Mouse (Mus musculus) ES-CJ7 (cell line): ENCODE measurements around the gene Hpgd.

Experiments used
- DNase-seq: peaks from one replicate; pipeline ENCODE4 v3.0.0; 2011; ENCODE audit warnings: low read depth, low spot score

Hpgd gene

DNA sequence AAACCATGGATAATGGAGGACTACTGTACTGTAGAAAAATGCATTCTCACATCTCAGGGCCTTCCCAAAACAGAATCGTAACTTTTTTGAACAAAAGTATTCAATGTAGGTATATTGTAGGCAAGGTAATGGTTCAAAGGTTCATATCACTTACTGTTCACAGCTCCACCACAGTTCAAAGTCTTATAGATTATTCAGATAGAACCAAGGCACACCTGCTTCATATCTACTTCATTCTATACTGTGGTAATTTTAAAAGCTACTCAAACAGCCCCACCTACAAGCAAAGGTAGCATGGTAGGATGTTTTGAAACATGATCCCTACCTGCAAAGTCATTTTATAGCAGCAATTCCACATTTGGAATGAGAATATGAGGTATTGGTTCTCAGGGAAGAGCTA, 28.9 kb downstream of the Hpgd start:
- DNase-seq, result no peak

DNA sequence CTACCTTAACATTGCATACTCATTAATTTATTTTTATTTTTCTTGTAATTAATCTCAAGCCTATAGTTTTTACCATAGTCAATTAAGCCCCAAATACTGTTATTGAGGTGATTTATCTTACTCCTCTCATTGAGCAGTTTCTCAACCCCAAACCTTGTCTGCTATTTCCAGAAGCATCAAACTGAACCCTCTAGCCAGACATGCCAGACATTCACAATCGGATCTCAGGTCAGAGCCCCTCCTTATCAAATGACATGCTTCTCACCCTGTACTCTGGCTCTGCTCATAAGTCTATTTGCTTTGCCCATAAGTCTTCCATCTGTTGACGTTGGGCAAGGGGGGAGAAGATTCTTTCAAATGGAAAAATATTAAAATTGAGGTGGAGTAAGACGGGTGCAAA, 33.3 kb downstream of the Hpgd start:
- no peak for DNase-seq

DNA sequence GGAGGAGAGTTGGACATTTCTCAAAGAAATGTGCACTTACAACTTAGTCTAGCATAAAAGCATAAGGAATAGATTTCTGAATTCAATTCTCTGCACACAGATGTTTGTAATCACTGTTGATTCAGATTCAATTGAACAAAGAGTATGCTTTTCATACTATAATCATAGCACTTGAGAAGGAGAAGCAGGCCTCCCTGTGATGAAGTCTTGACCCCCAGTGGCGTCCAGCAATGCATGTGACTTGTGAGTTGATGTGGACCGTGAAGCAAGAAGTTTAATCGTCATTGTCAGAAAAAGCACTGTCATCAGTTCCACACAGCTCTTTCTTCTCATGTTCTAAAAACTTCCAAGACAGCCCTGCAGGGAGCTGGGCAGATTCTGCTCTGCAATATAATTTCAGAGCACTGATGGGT, 33.8 kb downstream of the Hpgd start:
- no peak for DNase-seq

DNA sequence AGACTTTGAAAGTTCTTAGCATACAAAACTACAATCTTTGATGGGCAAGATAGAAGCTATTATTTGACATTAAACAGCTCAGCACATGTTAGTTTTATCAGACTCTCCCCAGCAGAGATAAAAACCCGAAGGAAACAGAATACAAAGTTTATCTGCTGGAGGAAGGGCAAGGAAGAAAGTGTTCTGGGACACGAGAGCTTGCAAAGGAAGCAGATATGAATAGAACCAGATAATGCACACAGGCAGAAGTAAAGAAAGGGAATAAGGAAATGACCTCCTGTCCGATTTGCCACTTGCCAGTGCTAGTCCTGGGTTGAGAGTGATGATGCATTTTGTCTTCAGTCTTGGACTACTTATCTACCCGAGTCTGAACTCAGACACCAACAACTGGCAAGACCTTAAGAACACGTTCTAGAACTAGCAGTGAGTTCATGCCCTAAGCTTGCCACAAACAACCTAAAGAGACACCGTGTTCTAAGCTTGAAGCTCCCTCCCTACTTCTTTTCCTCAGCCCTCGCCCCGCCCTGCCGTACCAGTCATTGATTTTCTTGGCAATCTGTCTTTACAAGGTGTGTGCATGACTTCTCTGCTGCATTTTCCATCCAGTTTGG, 41.1 kb downstream of the Hpgd start:
- DNase-seq, result no peak

DNA sequence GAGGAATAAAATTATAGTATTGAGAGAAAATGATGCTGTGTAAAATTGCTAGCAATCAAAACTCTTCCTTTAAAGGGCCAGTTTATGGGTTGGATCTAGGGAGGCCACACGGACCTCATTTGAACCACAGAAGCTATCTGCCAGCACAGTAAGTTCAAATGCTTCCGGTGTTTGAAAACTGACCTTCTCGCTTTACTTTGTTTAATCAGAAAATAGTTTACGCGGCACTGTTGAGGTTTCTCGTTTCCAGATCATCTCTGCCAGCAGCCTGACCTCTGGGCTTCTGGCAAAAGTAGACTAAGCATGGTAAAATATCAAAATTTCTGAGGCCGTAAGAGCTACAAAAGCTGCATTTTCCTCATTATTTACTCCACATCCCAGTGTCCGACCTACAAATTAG, 42.4 kb downstream of the Hpgd start:
- DNase-seq, result no peak

DNA sequence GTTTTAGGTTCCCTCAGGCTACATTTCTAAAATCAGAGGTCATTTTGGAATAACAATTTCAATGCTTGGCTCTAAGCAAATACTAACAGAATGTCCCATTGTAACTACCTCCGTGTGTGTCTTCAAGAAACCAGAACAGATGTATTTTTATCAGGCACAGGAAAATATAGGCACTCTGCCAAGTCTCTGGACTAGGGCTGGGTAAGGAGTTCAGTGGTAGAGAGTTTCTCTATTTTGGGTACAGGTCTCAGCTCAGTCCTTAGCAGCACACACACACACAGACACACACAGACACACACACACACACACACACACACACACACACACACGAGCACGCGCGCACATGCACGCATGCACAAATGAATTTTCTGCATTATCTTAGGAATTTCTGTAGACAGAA, 49.1 kb downstream of the Hpgd start:
- DNase-seq, result no peak

DNA sequence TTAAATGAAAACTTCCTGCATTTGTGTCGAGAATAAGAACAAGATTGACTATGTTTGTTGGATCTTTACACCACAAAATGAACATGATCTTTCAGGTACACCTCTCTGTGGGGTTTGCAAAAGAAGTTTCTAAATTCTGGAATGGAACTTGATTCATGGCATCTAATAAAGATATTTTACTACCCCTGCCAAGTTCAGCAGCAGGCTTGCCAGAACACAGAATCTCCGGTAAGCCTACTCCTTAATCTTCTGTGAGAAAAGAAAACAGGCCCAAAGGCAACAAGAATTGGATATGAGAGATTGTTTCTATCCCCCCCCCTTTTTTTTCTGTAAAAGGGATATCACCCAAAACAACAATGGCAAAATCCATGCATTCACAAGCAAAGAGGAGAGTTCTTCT, 49.6 kb downstream of the Hpgd start:
- DNase-seq, result no peak

DNA sequence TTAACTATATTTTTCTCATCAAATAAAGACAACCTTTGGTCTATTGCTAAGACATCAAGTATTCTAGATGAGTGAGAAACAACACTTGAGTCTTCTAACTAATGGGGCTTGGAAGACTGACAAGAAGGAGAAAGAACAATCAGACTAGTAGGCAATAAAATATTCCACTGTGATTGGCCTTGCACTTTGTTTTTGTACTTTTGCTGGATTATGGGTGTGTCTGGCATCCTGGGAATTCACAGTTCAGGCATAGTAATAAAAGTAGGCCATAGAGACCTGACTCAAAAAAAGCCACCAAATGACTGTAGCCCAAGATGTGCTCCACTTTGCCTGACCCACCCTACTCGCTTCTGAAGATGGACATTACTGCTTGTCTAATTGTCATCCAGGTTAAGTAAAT, 50.0 kb downstream of the Hpgd start:
- DNase-seq, result no peak

DNA sequence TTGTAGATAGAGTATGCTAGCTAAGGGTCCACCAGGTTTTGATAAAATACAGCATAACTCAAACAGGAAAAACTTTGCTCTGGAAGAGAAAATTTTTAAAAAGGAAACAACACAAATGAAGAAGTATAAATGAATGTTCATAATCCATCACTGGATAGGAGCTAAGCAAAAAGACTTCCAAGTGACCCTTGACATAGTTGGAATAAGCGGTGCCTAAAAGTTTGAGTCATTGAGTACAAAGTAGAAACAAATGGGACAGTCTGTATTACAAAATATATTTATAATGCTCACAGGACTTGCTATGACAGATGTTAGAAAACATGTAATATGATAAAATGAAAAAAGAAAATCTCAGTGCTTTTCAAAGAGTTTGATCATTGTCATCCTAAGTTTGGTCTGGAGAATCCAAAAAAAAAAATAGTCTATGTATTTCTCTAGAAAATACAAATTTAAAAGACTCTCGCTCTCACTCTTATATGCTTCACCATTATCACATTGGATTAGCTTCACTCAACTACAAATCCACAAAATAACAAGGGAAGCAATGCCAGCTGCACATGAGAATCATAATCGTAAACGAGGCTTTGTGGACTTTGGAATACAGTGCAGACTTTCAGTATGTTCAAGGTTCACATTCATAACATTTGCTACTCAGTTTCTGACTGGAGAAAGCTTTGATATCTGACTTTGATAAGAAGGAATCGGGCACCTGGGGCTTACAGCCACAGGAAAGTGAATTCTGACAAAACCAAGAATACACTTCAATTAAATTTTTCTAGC, 51.4 kb downstream of the Hpgd start:
- DNase-seq, result no peak

DNA sequence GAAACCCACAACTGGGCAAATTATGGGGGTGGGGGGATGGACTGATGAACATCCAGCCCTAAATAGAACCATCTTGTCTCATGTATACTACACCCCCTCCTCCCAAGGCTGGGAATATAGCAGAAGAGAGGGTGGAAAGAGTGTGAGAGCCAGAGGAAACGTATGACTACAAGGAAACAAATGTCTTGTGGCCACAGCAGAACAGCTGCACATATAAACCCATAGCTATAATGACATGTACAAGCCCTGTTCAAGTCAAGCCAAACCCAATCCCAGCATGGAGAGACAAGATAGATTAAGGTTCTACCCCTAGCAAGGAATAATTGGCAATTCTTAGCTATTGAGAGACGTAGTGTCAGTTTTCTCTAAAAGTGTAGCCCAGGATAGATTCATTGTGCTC, 68.8 kb downstream of the Hpgd start:
- no peak for DNase-seq
